Mouse (Mus musculus) cerebellum, postnatal 25 days (tissue): ENCODE results near the gene Ctc1.
A peak's percentile ranks its signal among the peaks of the same experiment; 100 is the strongest.
"Not testable (repeated sequence)": the region's sequence is repeated elsewhere in the genome, so short reads cannot be mapped to it uniquely, and the experiment has no call there.

Source experiments
- DNase-seq, 2 experiments: peaks; one replicate each; pipeline ENCODE4 v3.0.0; 2021; ENCODE audit warnings: mixed read lengths in 2 of 2

Gene Ctc1

DNA sequence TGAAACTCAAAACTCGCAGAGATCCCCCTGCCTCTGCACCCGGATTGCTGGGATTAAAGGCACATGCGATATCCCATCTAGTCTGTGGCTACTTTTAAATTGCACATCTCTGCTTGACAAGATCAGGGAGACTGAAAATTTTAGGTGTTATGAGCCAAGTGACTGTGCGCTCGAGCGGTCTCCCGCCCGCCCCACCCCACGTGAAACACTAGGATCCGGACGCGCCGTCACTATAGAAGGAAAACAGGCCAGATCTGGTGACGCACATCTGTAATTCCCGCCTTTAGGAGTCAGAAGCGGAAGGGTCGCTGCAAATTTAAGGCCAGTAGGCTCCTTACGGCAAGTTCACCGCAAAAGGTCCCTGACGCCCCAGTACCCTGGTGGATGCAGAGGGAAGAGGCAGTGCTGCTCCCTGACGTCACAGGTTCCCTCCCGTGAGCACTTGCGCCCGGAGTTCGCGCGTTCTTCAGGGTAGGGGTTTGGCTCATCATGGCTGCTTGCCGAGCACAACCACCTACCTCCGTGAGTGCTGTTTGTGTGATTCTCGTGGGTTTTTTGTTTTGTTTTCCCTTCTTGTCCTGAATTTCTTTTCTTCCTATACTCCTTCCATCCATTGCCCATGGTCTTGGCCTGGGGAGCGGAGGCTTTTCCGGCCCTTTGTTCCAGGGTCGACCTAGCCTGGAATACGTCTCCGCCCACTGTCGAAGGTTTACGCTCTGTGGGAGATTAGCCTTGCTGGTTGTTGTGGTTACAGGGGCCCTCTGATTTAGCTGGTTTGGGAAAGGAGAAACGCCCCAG is at the start of gene Ctc1:
Gene Ctc1 (plus strand): TSS at position 268 of the 798 bp plus-strand sequence.
- peak; percentile 93 for DNase-seq

DNA sequence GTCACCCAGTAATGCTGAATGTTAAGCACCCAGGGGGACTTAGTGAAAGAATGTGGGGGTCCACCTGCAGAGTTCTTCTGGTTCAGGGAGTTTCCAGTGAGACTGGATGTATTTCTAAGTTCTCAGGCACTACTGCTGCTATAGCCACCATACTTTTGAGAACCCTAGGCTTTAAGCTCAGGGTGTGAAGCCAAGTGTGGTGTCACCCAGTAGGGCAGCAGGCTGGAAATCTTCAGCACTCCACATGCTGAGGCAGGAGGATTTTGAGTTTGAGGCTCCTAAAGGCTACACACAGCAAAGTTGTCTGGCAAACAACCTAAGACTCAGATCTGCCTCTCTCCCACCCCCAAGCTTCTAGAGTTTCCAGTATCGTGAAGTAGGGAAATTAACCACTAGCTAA is 49.2 kb upstream of the Ctc1 start:
- DNase-seq: no peak

DNA sequence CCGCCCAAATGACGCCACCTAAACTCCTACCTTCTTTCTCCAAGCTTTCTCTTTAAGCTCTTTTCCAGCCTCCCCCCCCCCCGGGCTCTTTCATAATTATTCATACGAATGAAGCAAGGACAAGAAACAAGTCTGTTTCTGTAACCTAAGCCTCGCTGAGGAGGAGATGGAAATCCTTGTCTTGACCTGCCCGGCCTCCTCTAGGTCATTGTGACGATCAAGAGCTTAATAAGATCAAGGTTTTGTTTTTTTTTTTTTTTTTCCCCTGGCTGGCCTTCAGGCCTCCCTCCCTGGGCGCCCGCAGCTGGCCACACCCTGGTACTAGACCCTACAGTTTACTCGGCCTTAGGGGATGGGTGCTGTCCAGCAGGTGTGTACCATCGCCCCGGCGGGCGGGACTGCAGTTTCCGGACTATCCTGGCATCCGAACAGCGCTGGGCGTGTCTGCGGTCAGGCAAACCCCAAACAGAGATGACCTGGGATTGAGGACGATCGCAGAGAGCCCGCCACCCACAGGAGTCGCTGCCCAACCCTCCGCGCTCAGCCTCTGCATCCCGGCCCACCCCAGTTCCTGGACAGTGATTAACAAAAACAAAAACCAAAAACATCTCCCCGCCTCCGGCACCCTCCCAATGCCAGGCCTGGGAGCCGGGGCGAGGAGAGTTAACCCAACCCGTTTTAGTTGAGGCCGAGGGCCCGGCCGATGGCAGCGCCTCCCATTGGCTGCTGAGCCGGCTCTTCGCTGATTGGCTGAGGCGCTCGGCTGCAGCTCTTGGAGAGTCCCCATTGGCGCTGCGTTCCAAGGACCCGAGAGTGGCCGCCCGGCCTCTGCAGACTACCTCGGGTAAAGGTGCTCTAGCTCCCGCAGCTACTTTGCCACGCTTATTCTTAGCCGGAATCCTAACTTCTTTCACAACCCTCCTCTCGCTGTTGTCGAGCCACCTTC is 48.1 kb upstream of the Ctc1 start, which contains the start of gene Slc25a35:
Gene Slc25a35 (plus strand): TSS at position 795 of the 946 bp plus-strand sequence.
- peak; percentile 95 to 96 for DNase-seq

- peak in 1 of 2 experiments; percentile 17 for DNase-seq
These were observed 47.0 kb upstream of the Ctc1 start for GRCm38 (mm10) chr11:68968752-68969151.

DNA sequence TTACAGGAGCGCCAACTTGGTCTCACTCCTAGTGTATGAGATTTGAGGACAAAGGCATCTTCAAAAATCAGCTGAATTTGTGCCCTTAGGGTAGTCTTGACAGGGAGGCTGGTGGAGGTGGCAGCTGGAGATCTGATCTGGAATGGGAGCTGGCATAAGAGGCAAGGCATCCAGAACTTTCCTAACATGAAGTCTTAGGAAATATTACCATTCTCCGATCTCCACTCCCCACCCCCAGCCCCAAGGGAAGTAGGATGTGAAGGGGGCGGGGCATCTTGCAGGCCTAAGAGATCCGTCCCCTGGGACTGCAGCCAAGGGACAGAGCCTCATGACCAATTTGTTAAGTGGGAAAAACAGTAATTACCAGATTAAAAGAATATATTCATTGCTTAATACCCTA is 45.5 kb upstream of the Ctc1 start:
- DNase-seq: no peak

DNA sequence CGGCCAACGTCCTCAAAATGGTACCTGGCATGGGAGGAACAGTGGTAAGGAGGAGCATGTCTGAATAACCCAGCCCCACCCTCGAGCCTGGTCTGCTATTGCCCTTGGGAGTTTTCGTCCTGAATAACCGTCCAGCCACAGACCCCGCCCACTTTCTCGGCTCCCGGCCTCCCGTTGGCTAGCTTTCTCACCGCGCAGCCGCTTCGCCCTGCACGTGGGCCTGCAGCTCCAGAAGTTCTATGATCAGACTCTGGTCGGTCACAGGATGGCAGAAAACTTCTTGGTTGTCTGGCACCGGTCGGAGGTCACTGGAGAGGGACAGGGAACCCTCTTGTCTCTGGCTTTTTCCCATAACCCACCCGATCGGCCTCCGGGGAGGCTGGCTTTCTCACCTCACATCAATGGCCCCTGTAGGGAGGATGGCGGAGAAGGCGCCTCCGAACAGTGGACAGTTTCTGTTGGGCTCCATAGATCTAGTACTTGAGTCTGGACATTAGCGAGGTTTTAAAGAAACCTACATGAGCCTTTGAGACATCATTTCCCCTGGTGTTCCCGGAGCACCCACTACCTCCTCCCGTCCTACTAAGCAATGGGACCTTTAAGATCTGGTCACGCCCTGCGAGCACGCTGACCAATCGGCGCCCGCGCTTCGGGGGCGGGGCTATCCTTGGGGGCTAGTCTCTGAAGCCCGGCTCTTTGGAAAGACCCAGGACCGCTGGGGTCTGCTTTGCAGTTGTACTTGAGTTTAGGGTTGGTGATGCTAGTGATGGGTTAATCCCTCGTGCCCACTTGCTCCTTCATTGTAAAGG is 42.3 kb upstream of the Ctc1 start:
- peak; percentile 86 to 93 for DNase-seq

DNA sequence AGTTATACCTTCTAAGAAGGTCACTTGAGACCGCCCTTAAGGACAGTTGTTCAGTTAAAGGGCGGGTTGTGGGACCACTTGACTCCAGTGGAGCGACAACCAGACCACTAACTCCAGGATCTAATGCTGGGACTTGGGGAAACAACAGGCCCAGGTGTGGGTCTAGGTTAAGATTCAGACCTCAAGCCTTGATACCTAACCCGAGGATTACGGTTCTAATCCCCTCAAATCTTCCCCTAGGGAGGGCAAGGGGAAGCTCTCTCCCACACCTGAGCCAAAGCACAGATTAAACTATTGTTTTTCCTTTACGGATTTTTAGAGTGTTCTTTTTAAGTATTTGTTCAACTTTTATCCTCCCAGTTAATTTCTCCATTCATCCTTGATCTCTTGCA is 41.7 kb upstream of the Ctc1 start:
- no peak for DNase-seq

- no peak for DNase-seq
These were observed 40.6 kb upstream of the Ctc1 start, which contains the start of gene Rangrf for GRCm38 (mm10) chr11:68975085-68975484. Gene Rangrf (minus strand): TSS chr11:68975185.

- DNase-seq: no peak
These were observed 40.1 kb upstream of the Ctc1 start for GRCm38 (mm10) chr11:68975601-68976000.

DNA sequence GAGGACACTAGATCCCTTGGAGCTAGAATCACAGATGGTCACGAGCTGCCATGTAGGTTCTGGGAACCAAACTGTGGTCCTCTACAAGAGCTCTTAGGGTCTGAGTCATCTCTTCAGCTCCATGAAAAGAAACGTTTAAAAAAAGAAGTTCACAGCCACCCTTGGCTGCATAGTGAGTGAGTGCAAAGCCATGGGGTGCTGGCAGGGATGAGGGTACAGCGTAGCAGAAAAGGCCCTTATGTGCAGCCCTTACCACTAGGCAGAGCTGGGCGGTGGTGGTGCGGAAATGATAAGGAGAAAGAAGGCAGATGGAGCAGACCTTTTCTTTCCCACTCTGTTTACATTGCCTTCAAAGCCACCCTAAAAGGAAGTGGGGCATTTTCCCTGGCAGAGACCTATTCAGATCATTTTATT is 36.4 kb upstream of the Ctc1 start:
- peak in 1 of 2 experiments; percentile 26 for DNase-seq

- no peak for DNase-seq
These were observed 34.8 kb upstream of the Ctc1 start for GRCm38 (mm10) chr11:68980919-68981318.

DNA sequence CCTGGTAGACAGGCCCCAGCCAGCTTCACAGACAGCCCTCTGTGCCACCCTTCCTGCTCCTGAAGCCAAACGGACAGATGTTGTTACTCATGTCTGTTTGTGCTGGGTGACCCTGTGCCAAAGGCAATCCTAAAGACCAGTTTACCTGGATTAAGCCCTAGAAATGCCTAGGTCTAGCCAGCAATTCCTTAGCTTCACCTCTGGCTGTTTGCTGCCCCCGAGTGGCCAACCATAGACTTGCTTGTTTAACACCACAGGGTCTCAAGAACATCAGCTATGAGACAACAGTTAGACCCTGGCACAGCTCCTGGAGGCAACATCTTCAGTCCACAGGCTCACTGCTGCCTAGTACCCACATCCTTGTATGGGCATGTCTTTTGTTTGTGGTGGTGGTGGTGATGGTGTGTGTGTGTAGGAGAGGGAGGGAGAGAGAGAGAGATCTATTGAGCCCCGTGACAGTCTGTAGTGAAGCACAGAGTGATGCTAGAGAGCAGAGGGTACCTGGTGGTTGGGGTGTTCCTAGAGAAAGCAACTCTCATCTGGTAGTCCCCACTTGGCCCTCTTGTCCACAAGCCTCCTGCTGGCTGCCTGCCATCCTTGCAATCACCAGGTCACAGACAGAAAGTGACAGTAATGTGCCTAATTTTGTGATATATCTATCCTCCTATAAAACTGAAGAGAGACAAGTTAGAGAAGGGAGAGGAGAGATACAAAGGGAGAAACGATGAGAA is 32.9 kb upstream of the Ctc1 start:
- DNase-seq: peak; percentile 80 to 90

DNA sequence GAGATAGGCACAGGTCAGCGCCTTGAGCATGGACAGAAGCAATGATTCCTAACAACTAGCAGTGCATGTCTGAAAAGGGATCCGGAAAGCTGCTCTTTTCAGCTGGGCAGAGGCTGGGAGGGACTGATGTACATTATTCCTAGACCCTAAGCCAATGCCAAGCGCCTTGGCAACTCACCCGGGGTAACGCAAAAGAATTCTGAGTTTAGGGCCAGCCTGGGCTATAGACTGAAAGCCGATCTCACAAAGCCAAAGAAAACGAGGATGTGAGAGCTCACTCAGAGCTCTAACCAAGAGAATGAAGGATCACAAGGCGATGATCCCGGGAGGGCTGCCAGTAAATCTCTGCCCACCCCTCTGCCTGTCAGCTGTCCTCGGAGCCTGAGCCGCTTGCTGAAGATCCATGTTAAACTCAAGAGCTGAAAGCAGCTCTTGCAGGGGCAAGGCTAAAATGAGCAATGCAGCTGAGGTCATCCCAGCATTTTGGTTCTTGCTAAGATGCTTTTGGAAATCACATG is 28.3 kb upstream of the Ctc1 start:
- DNase-seq: peak; percentile 33 to 49

DNA sequence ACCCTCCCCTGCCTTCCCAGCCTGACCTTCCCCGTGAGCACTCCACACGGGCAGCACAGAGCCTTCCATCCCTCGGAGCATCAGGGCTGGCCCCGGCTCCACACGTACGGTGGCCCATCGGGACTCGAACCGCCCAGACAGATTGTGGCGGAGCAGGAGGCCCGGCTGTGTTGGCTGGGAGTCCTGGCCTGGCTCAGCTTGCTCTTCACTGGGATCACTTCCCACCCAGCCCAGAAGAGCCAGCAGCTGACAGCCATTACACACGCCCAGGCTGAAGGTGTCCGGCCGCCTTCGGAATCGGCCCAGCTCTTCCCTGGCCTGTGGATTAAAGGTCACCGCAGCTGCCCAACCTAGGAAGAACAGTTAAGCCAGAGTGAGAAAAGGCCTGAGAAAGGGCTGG is 27.4 kb upstream of the Ctc1 start:
- peak; percentile 84 to 88 for DNase-seq

GRCm38 (mm10) chr11:68993122-68993521 is 22.6 kb upstream of the Ctc1 start:
- DNase-seq: peak; percentile 77 to 83

- DNase-seq: peak in 1 of 2 experiments; percentile 40
These were observed 21.3 kb upstream of the Ctc1 start for GRCm38 (mm10) chr11:68994377-68994776.

- no peak for DNase-seq
These were observed 18.6 kb upstream of the Ctc1 start for GRCm38 (mm10) chr11:68997080-68997479.

GRCm38 (mm10) chr11:69002782-69003181 is 12.9 kb upstream of the Ctc1 start:
- not testable (repeated sequence) for DNase-seq

GRCm38 (mm10) chr11:69003592-69003991 is 12.1 kb upstream of the Ctc1 start:
- peak in 1 of 2 experiments; percentile 52 for DNase-seq

DNA sequence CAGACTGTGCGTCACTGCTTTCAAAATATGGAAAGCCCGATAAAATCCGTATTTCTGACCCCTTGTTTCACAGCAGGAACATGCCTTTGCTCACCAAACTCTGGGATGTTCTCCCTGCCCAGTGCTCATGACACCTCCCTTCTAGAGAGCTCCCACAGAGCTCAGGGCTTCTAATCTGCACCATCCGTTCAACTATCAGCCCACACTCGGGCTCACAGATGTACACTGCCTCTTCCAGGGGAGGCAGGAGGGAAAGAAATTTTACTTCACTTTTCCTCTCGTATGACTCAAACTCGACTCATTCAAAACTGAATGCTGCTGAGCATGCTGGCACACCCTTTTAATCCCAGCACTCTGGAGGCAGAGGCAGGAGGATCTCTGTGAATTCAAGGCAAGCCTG is 10.5 kb upstream of the Ctc1 start:
- no peak for DNase-seq

DNA sequence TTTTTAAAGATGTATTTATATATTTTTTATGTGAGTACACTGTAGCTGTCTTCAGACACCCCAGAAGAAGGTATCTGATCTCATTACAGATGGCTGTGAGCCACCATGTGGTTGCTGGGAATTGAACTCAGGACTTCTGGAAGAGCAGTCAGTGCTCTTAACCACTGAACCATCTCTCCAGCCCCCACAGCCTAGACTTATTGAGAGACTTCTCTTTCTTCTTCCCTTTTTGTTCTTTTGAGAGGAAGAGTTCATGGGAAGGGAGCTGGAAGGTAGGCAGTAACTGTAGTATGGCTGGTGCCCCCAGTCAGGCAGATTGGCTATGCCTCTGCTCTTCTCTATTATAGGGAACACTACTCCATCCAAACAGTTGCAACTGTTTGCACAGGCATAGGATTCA is 9.1 kb upstream of the Ctc1 start:
- not testable (repeated sequence) for DNase-seq
